Mouse (Mus musculus) spleen, postnatal 36 days (tissue): ENCODE measurements around the gene Gal3st2b.
"Not testable (repeated sequence)": the region's sequence is repeated elsewhere in the genome, so short reads cannot be mapped to it uniquely, and the experiment has no call there.

ENCODE experiments used
- DNase-seq, 2 experiments: peaks; one replicate each; pipeline ENCODE4 v3.0.0; 2022; ENCODE audit warnings: low spot score in 2 of 2, mixed read lengths in 1 of 2

Gal3st2b gene

DNA sequence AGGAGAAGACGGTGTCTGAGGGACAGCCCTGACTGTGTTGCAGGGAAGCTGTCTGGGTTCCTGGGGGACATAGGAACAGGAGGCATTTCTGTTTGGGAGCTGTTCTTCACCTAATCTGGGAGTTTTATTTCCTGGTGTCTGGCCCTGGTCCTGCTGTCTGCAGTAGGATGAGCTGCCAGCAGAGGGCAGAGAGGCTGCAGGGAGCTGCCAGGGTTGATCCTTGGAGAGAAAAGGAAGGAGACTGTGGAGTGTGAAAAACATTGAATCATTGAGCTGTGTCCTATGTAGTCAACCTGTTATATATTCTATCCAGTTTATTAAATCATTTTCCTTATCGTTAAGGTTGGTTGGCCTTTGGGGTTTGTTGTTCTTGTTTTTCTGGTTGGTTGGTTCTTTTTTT is 62.8 kb downstream of the Gal3st2b start:
- DNase-seq: not testable (repeated sequence)

DNA sequence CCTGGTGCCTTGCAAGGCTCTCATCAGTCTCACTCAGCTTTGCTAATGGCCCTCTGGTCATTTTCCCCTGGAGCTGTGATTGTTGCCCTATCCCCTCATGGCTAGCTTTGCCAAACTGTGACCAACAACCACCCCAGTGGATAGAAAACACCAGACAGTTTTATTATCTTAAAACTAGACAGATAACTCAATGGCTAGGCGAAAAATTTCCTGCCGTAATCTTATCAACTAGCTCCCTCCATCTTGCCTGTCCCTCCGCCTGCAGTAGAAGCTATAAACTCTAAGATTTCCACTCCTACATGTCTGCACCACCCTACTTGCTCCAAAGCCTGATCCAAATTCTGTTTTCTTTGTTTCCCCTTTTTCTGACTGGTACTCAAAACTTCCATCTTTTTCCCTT is 68.1 kb downstream of the Gal3st2b start:
- DNase-seq: no peak

DNA sequence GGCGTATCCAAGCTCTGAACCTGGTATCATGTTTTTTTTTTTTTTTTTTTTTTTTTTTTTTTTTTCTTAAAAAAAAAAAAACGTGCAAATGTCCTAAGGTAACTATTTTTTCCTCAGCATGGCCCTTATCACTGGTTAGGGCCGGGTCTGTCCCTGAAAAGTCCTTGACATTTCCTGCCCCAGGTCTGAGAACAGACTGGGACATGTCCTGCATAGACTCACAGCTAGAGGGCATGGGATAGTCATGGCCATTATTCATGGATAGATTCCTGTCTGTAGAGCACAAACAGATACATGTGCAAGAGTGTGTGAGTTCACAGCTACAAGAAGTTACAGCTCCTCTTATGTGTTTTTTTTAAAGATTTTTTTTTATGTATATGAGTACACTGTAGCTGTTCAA is 70.7 kb downstream of the Gal3st2b start:
- DNase-seq: no peak

DNA sequence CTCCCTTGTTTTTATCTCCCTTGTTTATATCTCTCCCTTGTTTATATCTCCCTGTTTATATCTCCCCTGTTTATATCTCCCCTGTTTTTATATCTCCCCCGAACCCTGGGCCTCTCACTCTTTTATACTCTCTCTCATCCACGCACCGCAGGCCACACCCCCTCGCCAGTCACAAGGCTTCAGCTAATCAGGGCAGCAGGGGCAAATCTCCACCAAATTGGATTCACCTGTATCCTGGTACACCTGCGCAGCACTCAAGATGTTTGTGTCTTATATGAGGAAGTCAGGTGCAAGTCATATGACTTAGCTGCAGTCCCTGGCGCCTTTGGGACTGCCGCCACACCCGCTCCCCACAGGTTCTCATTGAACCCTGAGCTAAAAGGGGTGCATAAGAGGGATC is 72.1 kb downstream of the Gal3st2b start, which contains the start of gene Gal3st2c:
Gene Gal3st2c (plus strand): TSS at position 301 of the 400 bp plus-strand sequence.
- DNase-seq: not testable (repeated sequence)

DNA sequence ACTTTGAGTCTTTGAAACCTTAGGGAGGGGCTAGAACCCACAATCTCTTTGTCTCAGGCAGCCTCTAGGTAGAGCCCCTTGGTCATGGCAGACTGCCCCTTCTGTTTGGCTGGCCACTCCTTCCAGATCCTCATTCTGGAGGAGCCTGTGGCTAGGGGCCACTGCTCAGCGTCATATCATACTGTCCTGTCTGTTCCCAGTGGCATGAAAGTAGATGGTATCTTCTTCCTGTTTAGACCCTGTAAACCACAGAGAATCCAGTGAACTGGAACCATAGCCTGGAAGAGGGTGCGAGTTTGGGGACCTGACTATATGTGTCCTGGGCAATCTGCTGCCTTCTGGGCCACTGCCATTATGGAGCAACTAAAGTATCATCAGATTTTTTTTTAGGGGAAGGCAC is 73.0 kb downstream of the Gal3st2b start:
- DNase-seq: not testable (repeated sequence)

DNA sequence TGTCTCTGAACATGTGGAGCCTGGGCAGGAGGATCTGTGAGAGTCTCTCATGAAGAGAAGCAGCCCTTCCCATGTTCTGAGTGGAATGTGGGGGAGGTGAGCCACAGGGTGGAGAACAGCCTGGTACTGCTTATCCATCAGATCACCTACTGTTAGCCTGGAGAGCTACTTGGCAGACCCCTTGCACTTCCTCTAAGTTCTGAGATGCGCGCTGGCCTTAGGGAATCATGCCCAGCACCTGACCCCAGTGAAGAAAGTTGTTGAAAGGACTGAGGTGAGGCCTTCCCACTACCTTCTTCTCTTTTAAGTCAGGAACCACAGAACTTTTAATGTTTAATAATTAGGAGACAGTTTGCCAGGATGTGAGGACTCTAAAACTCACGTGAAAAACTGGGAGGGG is 73.4 kb downstream of the Gal3st2b start:
- DNase-seq: not testable (repeated sequence)
